Mouse (Mus musculus) CH12.LX (cell line): ENCODE measurements at regions not wholly inside any gene's neighbourhood (a gene's known extent, or its start where the extent isn't known, plus 50 kb on each side); places are given as distances from the start of the nearest gene placed in this dataset.

Experiments used
- DNase-seq: peaks from one replicate; pipeline ENCODE4 v3.0.0-alpha.2; 2013; ENCODE audit errors: extremely low read depth
- H3K27ac ChIP-seq: 2 replicates; pipeline ENCODE4 v1.5.1; 2012; ENCODE audit warnings: low read depth, mild to moderate bottlenecking, control low read depth, moderate library complexity; ENCODE audit not compliant: insufficient read depth
- H3K27me3 ChIP-seq: replicated peaks from 2 replicates; pipeline ENCODE3; 2012; ENCODE audit warnings: inconsistent platforms
- H3K36me3 ChIP-seq, 2 experiments: replicated peaks in 1 of 2; 2 replicates each; pipeline versions ENCODE3 to v1.6.1; 2012; ENCODE audit warnings: inconsistent platforms in 1 of 2, low read length in 1 of 2, mild to moderate bottlenecking in 1 of 2, mixed read lengths in 1 of 2, moderate library complexity in 1 of 2; ENCODE audit not compliant: control insufficient read depth in 1 of 2, insufficient read depth in 1 of 2
- H3K4me1 ChIP-seq, 2 experiments: 2 replicates each; pipeline ENCODE4 v1.6.1; 2012; ENCODE audit warnings: inconsistent platforms in 1 of 2, moderate library complexity in 1 of 2; ENCODE audit not compliant: insufficient read depth in 2 of 2, control insufficient read depth in 1 of 2
- H3K4me2 ChIP-seq: 2 replicates; pipeline ENCODE4 v1.6.1; 2012; ENCODE audit warnings: low read depth, mild to moderate bottlenecking, control low read depth; ENCODE audit not compliant: poor library complexity, insufficient read depth, severe bottlenecking
- H3K4me3 ChIP-seq, 3 experiments: fragments of 150-350 bp in 1 of 3; sonication (generic) in 1 of 3; replicated peaks in 1 of 3; 2 replicates each; pipeline versions ENCODE3 to v1.5.1; 2011 to 2012; ENCODE audit warnings: low read depth in 2 of 3, low read length in 2 of 3, mild to moderate bottlenecking in 2 of 3, moderate library complexity in 2 of 3, control low read depth in 1 of 3, improper control_type of control experiment in 1 of 3, inconsistent platforms in 1 of 3, mixed read lengths in 1 of 3; ENCODE audit not compliant: poor library complexity in 1 of 3
- H3K79me2 ChIP-seq: replicated peaks from 2 replicates; pipeline ENCODE4 v1.6.1; 2012; ENCODE audit warnings: mild to moderate bottlenecking, moderate library complexity; ENCODE audit not compliant: control insufficient read depth, poor library complexity, insufficient read depth, severe bottlenecking; ENCODE audit errors: extremely low read depth
- H3K9ac ChIP-seq: 2 replicates; pipeline ENCODE4 v1.6.1; 2012; ENCODE audit warnings: low read depth, mild to moderate bottlenecking, control low read depth, moderate library complexity; ENCODE audit not compliant: insufficient read depth
- H3K9me3 ChIP-seq: replicated peaks from 2 replicates; pipeline ENCODE3; 2012; ENCODE audit warnings: low read length, inconsistent platforms, mixed read lengths
- BHLHE40 ChIP-seq: IDR thresholded peaks from 2 replicates; pipeline ENCODE4 v1.6.1; 2011; ENCODE audit warnings: mild to moderate bottlenecking, low read depth, low read length, improper control_type of control experiment
- CHD2 ChIP-seq: IDR thresholded peaks from 2 replicates; pipeline ENCODE4 v1.6.1; 2011; ENCODE audit warnings: low read length, improper control_type of control experiment
- EP300 ChIP-seq: IDR thresholded peaks from 2 replicates; pipeline ENCODE4 v1.6.1; 2011; ENCODE audit warnings: low read length, improper control_type of control experiment
- HCFC1 ChIP-seq: IDR thresholded peaks from 2 replicates; pipeline ENCODE4 v1.6.1; 2012; ENCODE audit warnings: low read depth, mild to moderate bottlenecking, inconsistent platforms, low read length, improper control_type of control experiment
- IRF4 ChIP-seq: IDR thresholded peaks from 2 replicates; pipeline ENCODE4 v1.6.1; 2014; ENCODE audit warnings: low read depth, mild to moderate bottlenecking, inconsistent platforms, low read length, improper control_type of control experiment
- KAT2A ChIP-seq: IDR thresholded peaks from 2 replicates; pipeline ENCODE4 v1.6.1; 2012; ENCODE audit warnings: low read length, improper control_type of control experiment, inconsistent platforms; ENCODE audit not compliant: insufficient replicate concordance
- MAFK ChIP-seq: IDR thresholded peaks from 2 replicates; pipeline ENCODE4 v1.6.1; 2011; ENCODE audit warnings: low read length, improper control_type of control experiment; ENCODE audit not compliant: insufficient replicate concordance
- MAX ChIP-seq: IDR thresholded peaks from 2 replicates; pipeline ENCODE4 v1.6.1; 2011; ENCODE audit warnings: low read length, improper control_type of control experiment
- MAZ ChIP-seq: IDR thresholded peaks from 2 replicates; pipeline ENCODE4 v1.6.1; 2012; ENCODE audit warnings: low read depth, mild to moderate bottlenecking, inconsistent platforms, low read length, improper control_type of control experiment, moderate library complexity
- MEF2A ChIP-seq: IDR thresholded peaks from 2 replicates; pipeline ENCODE4 v1.6.1; 2014; ENCODE audit warnings: low read depth, mild to moderate bottlenecking, inconsistent platforms, low read length, improper control_type of control experiment, borderline replicate concordance
- MYC ChIP-seq: IDR thresholded peaks from 2 replicates; pipeline ENCODE4 v1.6.1; 2011; ENCODE audit warnings: low read depth, mild to moderate bottlenecking, improper control_type of control experiment, low read length
- NRF1 ChIP-seq: IDR thresholded peaks from 2 replicates; pipeline ENCODE4 v1.6.1; 2014; ENCODE audit warnings: low read depth, mild to moderate bottlenecking, inconsistent platforms, low read length, improper control_type of control experiment, moderate library complexity
- PAX5 ChIP-seq: IDR thresholded peaks from 2 replicates; pipeline ENCODE4 v1.6.1; 2012; ENCODE audit warnings: low read length, inconsistent platforms, mixed read lengths
- POLR2AphosphoS2 ChIP-seq: IDR thresholded peaks from 2 replicates; pipeline ENCODE4 v1.6.1; 2011; ENCODE audit warnings: low read depth, low read length, improper control_type of control experiment
- RAD21 ChIP-seq: IDR thresholded peaks from 2 replicates; pipeline ENCODE4 v1.6.1; 2011; ENCODE audit warnings: low read depth, mild to moderate bottlenecking, low read length, improper control_type of control experiment, moderate library complexity
- RCOR1 ChIP-seq: conservative IDR thresholded peaks from 2 replicates; pipeline ENCODE4 v1.6.1; 2012; ENCODE audit warnings: low read depth, mild to moderate bottlenecking, inconsistent platforms, low read length, improper control_type of control experiment
- SIN3A ChIP-seq: IDR thresholded peaks from 2 replicates; pipeline ENCODE4 v1.6.1; 2012; ENCODE audit warnings: low read length, improper control_type of control experiment, inconsistent platforms
- TCF12 ChIP-seq: IDR thresholded peaks from 2 replicates; pipeline ENCODE4 v1.6.1; 2014; ENCODE audit warnings: low read depth, mild to moderate bottlenecking, inconsistent platforms, low read length, improper control_type of control experiment
- UBTF ChIP-seq: IDR thresholded peaks from 2 replicates; pipeline ENCODE4 v1.6.1; 2012; ENCODE audit warnings: low read depth, mild to moderate bottlenecking, inconsistent platforms, low read length, improper control_type of control experiment, moderate library complexity
- USF1 ChIP-seq: IDR thresholded peaks from 2 replicates; pipeline ENCODE4 v1.6.1; 2014; ENCODE audit warnings: low read depth, mild to moderate bottlenecking, inconsistent platforms, low read length, improper control_type of control experiment
- USF2 ChIP-seq: conservative IDR thresholded peaks from 2 replicates; pipeline ENCODE4 v1.6.1; 2011; ENCODE audit warnings: low read depth, low read length, improper control_type of control experiment
- ZC3H11A ChIP-seq: IDR thresholded peaks from 2 replicates; pipeline ENCODE4 v1.6.1; 2012; ENCODE audit warnings: low read depth, mild to moderate bottlenecking, inconsistent platforms, low read length, improper control_type of control experiment
- ZMIZ1 ChIP-seq: IDR thresholded peaks from 2 replicates; pipeline ENCODE4 v1.6.1; 2012; ENCODE audit warnings: low read depth, mild to moderate bottlenecking, inconsistent platforms, low read length, improper control_type of control experiment
- ZNF384 ChIP-seq: IDR thresholded peaks from 2 replicates; pipeline ENCODE4 v1.6.1; 2012; ENCODE audit warnings: low read depth, low read length, improper control_type of control experiment, inconsistent platforms
- dilution Hi-C: fragments of 300-500 bp; cut with MboI; formaldehyde crosslinking; loops from 2 replicates; pipeline ENCODE4 v1.14.3; 2020; ENCODE audit warnings: low sequenced_read_pairs; ENCODE audit not compliant: extremely low pct_unique_long_range_greater_than_20kb, extremely low pct_ligation_motif_present
- in situ Hi-C: fragments of 300-500 bp; cut with MboI; formaldehyde crosslinking; loops from 3 replicates; pipeline ENCODE4 v1.14.3; 2019; ENCODE audit warnings: low sequenced_read_pairs, low pct_ligation_motif_present, low pct_unique_long_range_greater_than_20kb, mixed read lengths

GRCm38 (mm10) chr10:8130057-8130456 lies 174.0 kb upstream of the Tab2 start:
- Histone ChIP-seq H3K36me3 (no peaks in the 10 kb centered on the region), H3K4me3 (peak overlapping the region in 2 of 3 experiments; percentile 27 to 35), H3K27ac (peak overlapping the region; percentile 98), H3K4me2 (peak overlapping the region; percentile 88), H3K9ac (peak overlapping the region; percentile 68), H3K4me1 (peaks cover 28 to 61% of the 10 kb centered on the region in 2 experiments), H3K9me3 (no peaks in the 10 kb centered on the region), H3K79me2 (no peaks in the 10 kb centered on the region), H3K27me3 (no peaks in the 10 kb centered on the region)
- in situ Hi-C loops (no loop called here), dilution Hi-C loops (no loop called here)
- DNase-seq: no peak
- TF ChIP-seq BHLHE40: peak; percentile 52; the same call in 1 of the 2 replicates
- 0 out of 2 replicates have a peak, but pooled peaks have one; percentile 31 for TF ChIP-seq MYC
- TF ChIP-seq CHD2: no peak
- peak; percentile 22; the same call in 1 of the 2 replicates for TF ChIP-seq MAX
- TF ChIP-seq RAD21: no peak
- peak; percentile 29; the same call in 1 of the 2 replicates for TF ChIP-seq MEF2A
- no peak for TF ChIP-seq RCOR1
- no peak for TF ChIP-seq POLR2AphosphoS2
- TF ChIP-seq IRF4: peak; percentile 63
- TF ChIP-seq SIN3A: no peak
- TF ChIP-seq ZMIZ1: 0 out of 2 replicates have a peak, but pooled peaks have one; percentile 8
- no peak for TF ChIP-seq MAFK
- no peak; the same call in 1 of the 2 replicates for TF ChIP-seq UBTF
- no peak for TF ChIP-seq TCF12
- TF ChIP-seq KAT2A: no peak
- no peak for TF ChIP-seq USF2
- no peak for TF ChIP-seq HCFC1
- no peak for TF ChIP-seq NRF1
- TF ChIP-seq EP300: peak; percentile 52
- no peak for TF ChIP-seq PAX5
- TF ChIP-seq ZC3H11A: no peak
- TF ChIP-seq ZNF384: no peak

- H3K36me3 ChIP-seq: no peaks in the 10 kb centered on the region
- in situ Hi-C loops: no loop called here
- no peak overlapping the region for H3K4me2 ChIP-seq
- peaks cover 8 to 9% of the 10 kb centered on the region in 2 experiments for H3K4me1 ChIP-seq
- TF ChIP-seq ZNF384 (no peak), RAD21 (no peak), IRF4 (no peak), POLR2AphosphoS2 (no peak), USF1 (no peak), MYC (no peak), NRF1 (no peak), MAX (no peak), MAZ (no peak)
- TF ChIP-seq, all 38 proteins: peak for 0
- Histone ChIP-seq H3K9me3 (no peaks in the 10 kb centered on the region), H3K27ac (no peak overlapping the region), H3K4me3 (no peak overlapping the region), H3K27me3 (no peaks in the 10 kb centered on the region), H3K9ac (no peak overlapping the region), H3K79me2 (no peaks in the 10 kb centered on the region)
- DNase-seq: no peak
- dilution Hi-C loops: no loop called here
Measured at GRCm38 (mm10) chr10:8124124-8124523, 168.1 kb upstream of the Tab2 start.
